Mouse (Mus musculus): Measurements from ENCODE around the gene Morn1.

- no peak for TF ChIP-seq POLR2A (IDR thresholded peaks at IDR 0.05; ENCODE audit: low read depth, low read length)
- TF ChIP-seq EP300 (IDR thresholded peaks at IDR 0.05; ENCODE audit: low read length), result no peak
- no peak for TF ChIP-seq NRF1 (IDR thresholded peaks at IDR 0.05; ENCODE audit: low read depth, low read length)
- peak in 1 of 2 experiments; percentile 64; a peak in 2 of 4 replicates for TF ChIP-seq CTCF (conservative IDR thresholded peaks at IDR 0.05 in 1 of 2, IDR thresholded peaks at IDR 0.05 in 1 of 2; ENCODE audit: low read depth in 2 of 2, low read length in 2 of 2)
- TF ChIP-seq BHLHE40 (IDR thresholded peaks at IDR 0.05; ENCODE audit: low read depth, low read length), result no peak
- no peak for TF ChIP-seq MXI1 (IDR thresholded peaks at IDR 0.05; ENCODE audit: low read depth, low read length)
- TF ChIP-seq ZKSCAN1 (IDR thresholded peaks at IDR 0.05; ENCODE audit: borderline replicate concordance, low read depth, low read length), result no peak
Measured at GRCm38 (mm10) chr4:155129132-155129917, 42.9 kb downstream of the Morn1 start.

Data from CH12.LX (cell line).